Mouse (Mus musculus): Measurements from ENCODE around the gene Mrpl38.

The Mrpl38 gene

DNA sequence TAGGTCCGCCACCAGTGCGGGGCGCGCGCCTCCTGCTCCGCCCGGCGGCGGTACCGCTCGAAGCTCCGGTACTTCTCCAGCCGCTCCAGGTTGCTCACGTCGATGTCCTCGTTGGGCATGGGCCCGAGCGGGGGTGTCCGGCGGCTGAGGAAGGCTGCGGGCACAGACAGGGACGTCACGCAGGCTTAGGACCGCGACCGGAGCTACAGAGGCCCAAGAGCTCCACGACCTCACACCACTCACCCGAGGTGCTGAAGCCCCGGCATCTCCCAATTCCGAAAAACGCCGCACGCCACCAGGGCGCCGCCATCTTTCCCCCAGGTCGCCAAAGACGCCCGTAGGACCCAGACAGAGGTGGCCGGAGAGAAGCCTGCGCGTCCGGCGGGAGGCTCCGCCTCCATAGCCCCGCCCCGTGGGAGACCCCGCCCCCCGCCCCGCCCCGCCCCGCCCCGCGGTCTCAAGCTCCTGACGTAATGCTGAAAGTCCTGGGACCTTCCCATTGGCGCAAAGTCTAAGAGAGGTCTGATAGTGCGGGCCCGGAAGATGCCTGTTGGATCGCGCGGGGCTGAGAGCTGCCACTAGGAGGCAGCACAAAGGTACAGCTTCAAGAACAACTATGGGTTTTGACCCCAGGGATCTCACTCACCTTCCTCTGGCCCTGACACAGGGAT, at the start of gene Mrpl38:
Mrpl38 (minus strand) TSS at position 401 of the 671 bp plus-strand sequence.
- in situ Hi-C loops (cut with MboI, MseI), result no loop called here

DNA sequence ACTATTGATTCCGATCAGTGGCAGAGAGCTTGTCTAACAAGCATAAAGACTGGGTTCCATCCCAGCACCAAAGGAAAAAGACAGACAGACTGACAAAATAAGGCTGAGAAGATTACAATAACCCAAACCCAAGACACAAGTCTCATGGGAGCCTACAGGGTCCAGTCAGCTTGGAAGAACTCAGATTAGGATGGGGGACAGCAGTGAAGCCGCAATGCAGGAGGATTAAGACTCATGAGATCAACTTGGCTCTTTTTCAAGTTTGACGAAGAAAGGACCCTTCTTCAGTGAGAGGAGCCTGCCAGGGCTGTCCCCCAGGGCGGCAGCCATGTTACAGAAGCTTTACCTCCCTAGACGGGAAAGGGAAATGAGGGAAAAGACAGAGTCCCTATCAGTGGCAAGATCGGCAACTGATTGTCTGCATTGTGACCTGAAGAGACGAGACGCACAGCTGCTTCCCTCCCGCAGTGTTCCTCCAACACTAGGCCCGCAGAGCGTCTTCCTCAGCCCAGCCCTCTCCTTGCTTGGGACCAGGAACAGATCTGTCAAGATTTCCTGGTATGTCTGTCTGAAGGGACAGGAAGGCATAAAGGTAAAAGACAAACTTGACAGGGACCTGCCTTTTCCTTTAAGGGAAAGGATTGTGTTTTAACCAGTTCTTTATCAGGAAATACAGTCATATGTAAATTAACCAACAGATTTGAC, 48.7 kb upstream of the Mrpl38 start:
- in situ Hi-C loops (cut with MboI, MseI), result no loop called here

DNA sequence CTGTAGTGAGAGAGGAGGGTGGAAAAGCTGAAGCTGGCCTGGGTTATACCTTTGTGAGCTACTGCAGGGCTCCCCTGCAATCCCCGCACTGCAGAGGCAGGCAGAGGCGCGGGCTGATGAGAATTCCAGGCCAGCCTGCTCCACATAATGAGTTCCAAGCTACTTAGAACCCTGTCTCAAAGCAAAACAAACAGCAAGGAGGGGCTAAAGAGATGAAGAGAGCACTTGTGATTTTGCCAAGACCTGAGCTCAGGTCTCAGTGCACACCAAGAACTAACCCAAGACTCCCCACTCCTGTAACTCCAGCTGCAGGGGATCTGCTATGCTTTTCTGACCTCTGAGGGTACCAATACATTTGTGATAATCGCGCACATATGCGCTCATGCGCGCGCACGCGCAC, 47.7 kb upstream of the Mrpl38 start:
- in situ Hi-C loops (cut with MboI, MseI), result no loop called here

DNA sequence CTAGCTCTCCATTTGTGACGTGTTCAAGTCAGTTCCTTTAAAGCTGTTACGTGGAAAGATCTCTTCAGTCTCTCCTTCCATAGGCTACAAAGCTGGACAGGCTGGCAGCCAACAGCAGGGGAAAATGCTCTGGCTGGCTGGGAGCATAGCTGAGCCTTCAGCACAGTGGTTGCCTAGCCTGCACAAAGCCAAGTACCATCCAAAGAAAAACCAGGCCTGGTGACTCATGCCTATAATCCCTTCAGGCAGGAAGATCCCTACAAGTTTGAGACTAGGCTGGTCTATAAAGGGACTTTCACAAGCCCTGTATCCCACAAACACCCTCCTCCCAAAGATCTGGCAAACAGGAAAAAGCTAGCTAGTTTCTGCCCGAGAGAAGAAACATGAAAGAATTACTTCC, 47.2 kb upstream of the Mrpl38 start:
- in situ Hi-C loops (cut with MboI, MseI), result no loop called here

DNA sequence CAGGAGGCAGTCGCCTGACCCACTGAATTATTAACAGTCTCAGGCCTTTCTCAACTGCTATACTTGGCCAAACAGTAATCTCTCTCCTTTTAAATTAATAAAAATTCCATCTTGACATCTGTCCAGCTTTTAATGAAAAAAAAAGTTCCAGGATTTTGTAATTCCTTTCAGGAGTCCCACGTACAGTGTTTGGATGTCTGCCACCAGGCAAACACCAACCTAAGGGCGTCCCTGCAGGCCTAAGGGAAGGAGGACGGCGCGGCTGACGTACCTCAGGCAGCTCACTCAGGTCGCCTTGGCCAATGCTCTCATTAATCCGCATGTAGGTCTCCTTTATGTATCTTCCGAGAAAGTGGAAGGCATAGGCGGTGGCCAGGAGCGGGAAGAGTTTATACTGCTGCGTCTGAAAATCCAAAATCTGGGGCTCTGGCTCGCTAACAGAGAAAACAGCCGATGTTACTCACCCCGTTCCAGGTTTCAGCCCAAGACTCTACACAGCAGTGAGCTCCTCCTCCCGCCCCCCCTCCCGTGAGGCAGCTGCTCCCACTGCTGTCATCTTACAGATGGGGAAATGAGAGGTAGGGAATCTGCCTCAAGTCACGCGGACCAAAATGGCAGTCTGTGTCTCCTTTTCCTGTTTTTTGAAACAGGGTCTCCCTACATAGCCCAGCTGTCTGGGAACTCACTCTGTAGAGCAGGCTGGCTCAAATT, 39.9 kb upstream of the Mrpl38 start:
- in situ Hi-C loops (cut with MboI, MseI), result no loop called here

DNA sequence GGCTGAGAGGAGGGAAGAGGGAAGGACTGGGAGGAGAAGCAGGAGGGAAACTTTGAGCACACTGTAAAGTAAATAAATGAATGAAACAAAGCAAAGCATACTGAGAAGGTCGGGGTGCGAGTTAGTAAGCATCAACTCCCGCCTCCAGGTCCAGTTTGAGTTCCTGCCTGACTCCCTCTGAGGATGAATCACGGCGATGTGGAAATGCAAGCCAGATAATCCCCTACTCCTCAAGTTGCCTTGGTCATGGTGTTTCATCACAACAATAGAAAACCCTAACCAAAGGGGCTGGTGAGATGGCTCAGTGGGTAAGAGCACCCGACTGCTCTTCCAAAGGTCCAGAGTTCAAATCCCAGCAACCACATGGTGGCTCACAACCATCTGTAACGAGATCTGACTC, 37.3 kb upstream of the Mrpl38 start:
- in situ Hi-C loops (cut with MboI, MseI), result no loop called here

DNA sequence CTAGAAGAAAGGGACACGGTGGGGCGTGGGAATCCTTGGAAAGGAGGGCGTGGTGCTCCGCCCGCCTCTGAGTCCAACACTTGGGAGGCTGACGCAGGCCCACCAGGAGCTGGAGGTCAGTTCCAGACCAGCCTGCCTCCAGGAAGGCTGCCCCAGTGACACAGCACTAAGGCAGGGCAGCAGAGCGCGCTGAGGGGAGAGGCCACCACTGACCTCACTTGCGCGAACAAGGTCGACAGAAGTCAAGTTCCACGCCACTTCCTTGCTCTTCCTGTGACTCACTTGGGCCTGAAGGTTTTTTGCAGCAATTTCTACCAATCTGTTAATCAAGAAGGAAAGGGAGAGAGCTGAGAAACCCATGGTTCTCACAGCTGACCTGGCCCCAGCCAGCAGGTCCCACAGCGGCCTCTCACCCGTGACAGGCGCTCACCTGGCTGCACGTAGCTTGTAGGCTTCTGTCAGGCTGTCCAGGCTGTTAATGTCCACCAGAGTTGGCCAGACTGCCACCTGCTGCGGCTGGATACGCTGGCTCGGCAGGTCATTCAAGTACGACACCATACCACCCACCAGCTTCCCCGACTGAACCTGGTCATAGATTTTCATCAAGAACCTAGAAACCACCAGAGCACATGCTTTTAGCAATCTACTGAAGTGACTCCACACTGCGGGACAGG, 36.2 kb upstream of the Mrpl38 start:
- in situ Hi-C loops (cut with MboI, MseI), result no loop called here

DNA sequence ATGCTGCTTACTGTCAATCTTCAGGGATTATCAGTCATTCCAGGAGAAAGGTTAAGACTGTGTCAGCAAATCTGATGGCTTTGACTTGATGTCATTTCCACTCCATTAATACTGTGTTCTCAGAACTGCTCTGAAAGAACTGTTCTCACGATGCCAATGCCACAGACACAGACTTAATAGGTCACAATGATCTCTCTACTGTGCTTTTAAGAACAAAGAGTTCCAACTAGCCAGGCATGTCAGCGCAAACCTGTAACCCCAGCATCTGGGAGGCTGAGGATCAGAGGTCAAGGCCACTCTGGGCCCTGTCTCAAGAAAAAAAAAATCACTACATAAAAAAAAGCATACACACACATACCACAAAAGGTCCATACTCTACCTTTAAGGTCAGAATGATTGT, 33.3 kb upstream of the Mrpl38 start:
- in situ Hi-C loops (cut with MboI, MseI), result no loop called here

DNA sequence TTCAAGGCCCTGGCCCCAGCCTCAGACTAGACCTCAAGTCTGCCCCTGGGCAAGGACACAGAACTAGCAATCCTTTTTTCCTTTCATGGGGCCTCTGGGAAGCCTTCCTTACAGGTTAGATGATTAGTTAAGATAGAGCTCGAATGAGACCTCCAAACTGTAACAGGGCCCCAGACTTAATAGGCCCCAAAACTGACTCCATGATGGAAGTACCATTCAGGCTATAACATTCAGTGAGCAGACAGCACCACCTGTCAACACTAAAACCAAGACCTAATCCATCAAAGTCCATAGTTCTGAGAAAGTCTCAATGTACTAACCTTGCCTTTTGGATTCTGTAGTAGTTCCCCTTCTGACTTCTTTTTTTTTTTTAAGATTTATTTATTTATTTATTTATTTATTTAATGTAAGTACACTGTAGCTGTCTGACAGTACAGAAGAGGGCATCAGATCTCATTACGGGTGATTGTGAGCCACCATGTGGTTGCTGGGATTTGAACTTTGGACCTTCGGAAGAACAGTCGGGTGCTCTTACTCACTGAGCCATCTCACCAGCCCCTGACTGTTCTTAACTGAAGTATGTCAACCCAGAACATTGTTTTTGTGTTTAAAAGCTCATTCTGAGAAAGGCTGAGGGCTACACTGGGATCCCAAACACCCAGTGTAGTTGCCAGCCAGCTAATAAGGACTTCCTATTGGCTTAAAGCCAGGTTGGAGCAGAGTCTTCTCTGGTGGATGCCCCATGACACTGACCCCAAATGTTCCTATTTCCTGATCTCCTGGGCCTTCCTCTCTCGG, 31.5 kb upstream of the Mrpl38 start:
- in situ Hi-C loops (cut with MboI, MseI), result no loop called here

DNA sequence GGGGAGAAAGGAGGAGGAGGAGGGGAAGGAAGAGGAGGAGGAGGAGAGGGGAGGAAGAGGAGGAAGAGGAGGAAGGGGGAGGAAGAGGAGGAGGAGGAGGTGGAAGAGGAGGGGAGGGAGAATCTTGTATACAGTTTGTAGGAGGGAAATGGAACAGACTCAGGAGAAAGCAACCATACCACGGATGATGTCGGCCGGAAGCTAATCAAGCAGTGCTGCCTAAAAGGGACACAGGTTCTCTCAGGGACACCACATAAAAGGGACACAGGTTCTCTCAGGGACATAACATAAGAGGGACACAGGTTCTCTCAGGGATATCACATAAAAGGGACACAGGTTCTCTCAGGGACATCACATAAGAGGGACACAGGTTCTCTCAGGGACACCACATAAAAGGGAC, 30.5 kb upstream of the Mrpl38 start:
- in situ Hi-C loops (cut with MboI, MseI), result no loop called here

DNA sequence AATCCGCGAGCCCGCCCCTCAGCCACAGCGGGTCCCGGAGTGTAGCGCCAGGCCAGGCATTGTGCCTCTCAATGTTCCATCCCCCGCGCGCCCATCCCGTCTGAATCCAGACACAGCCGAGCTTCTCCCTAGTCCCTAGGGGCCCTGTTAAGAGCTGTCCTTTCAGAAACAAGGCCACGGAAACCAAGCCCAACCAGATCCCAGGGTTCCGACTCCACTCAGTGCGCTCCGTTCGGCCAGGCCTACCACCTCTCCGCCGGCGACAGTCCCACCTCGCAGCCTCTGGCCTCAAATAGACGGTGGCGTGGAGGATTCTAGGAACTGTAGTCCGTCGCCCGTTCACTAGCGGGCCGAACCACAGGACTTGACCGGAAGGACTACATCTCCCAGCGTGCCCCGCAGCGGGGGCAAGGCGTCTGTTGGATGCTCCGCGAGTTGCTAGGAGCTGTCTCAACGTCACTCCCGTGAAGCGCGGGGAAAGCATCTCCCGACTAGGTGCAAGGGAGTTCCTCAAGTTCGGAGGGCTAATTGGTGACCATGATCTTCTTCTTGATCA, 29.3 kb upstream of the Mrpl38 start, which contains the start of gene Fbf1:
Fbf1 (minus strand) TSS at position 283 of the 556 bp plus-strand sequence.
- in situ Hi-C loops (cut with MboI, MseI), result no loop called here

DNA sequence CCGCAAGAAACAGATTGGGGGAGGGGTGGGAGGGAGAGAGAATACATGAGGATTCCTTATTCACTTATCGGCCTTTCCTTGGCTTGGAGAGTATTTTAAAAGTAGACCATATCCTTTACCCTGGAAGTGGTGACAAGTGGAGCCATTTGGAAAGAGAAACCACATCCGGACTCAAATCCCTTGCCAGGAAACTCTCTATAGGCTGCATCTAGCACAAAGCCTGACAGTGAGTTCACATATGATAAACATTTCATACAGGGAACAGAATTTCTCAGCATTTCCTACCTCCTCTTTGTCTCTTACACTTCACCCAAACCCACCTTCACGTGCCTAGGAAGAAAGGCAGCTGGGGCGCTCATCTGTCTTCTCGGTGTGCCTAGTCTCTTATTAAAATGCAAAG, 28.6 kb upstream of the Mrpl38 start:
- in situ Hi-C loops (cut with MboI, MseI), result no loop called here

DNA sequence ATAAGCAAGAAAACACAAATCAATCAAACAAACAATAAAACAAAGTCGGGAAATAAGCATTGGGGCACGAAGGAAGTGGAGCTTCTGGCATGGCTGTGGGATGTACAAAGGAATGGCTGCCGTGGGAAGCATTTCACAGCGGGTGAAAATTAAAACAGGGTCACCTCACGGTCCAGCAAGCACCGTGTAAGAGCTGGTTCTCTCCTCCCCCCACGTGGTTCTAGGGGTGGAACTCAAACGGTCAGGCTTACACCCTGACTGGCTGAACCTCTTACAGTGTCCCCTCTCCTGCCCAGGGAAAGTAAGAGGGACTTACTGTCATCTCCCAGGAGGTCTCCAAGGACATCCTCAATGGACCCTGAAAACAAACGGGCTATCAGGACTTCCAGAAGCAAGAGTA, 24.3 kb upstream of the Mrpl38 start:
- in situ Hi-C loops (cut with MboI, MseI), result no loop called here

DNA sequence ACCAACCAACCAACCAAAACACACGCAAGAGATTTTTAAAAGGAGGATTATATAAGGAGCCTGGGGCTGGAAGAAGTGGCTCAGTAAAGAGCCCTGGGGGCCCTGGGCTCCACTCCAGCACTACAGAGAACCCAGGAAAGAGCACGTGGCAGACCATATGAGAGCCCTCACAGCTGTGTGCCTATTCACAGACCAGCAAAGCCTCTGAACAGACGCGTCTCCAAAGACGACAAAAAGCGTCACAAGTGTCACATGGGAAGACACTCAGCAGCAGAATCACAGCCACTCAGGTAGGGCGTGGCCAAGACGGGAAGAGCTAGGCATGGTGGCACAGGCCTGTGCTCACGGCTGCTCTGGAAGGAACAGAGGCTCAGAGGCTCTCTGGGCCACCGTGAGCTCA, 23.5 kb upstream of the Mrpl38 start:
- in situ Hi-C loops (cut with MboI, MseI), result no loop called here

DNA sequence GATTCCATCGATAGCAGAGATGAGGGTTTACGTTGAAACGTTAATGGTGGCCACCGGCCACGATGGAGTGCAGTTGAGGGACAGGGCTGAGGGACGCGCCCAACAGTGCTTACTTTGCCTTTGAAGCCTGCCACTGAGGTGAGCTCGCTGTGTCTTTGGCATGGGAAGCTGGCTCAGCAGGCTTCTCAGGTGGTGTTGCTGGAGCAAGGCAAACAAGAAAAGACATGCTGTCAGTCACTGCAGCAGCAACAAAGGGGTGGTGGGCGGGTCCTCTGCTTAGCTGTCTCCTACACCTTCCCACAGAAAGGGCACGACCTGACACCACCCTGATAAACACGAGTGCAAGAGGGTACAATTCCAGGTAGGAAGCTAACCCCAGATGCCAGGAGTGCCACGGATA, 22.6 kb upstream of the Mrpl38 start:
- in situ Hi-C loops (cut with MboI, MseI), result no loop called here

DNA sequence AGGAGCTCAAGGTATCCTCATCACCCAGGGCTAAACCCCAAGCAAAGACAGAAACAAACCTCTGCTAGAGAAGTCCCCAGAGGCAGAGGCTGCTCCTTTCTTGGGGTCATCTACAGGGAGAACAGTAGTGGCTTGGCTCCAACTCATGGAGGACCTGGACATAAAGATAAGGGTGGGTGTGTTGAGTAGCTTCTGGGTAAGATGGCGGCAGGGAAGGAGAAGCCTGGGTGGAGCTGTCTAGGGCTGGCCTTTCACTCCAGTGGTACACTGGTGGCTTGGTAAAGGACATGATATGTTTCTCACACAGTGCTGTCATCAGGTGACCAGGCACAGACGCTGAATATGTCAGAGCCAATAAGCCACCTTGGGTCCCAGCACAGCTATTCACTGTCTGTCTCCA, 12.3 kb upstream of the Mrpl38 start:
- in situ Hi-C loops (cut with MboI, MseI), result no loop called here

DNA sequence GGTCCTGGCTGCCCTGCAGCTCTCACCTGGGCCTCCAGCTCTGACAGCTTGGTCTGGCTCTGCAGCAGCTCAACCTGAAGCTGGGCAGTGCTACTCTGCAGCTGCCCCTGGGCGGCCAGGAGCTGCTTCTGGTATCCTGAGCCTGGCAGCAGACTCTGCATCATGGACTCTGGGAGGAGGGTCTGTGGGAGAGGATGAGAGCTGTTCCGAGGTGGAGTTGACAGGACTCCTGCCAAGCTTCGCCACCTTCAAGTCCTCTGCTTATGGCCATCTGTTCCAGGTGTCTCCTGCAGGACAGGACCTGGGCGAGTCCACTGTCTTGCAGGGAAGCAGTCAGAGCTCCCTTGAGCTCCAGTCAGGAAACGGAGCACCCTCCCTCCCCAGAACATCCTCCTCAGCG, 10.7 kb upstream of the Mrpl38 start:
- in situ Hi-C loops (cut with MboI, MseI), result loop anchor here (10.0 kb wide), 1 partner anchor 305 kb away; no protein-coding TSS in a partner anchor

DNA sequence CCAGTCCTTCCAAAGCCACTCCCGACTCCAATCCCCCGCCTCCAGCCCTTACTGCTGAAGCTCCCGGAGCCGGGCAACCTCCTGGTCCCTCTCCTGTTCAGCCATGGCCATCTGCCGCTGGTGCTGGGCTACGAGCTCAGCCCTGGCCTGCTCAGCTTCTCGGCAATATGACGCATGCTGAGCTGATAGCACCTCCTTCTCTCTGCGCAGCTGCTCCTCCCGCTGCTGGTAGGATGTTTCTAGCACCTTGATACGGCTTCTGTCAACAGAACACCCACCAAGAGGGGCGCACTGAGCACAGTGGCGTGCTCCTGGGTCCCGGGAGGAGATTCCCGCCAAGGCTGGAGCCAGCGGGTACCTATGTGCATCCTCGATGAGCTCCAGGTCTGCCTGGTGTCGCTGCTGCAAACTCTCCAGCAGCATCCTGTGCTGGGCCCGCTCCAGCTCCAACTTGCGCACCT, 10.1 kb upstream of the Mrpl38 start:
- in situ Hi-C loops (cut with MboI, MseI), result loop anchor here (10.0 kb wide), 1 partner anchor 306 kb away; no protein-coding TSS in a partner anchor

DNA sequence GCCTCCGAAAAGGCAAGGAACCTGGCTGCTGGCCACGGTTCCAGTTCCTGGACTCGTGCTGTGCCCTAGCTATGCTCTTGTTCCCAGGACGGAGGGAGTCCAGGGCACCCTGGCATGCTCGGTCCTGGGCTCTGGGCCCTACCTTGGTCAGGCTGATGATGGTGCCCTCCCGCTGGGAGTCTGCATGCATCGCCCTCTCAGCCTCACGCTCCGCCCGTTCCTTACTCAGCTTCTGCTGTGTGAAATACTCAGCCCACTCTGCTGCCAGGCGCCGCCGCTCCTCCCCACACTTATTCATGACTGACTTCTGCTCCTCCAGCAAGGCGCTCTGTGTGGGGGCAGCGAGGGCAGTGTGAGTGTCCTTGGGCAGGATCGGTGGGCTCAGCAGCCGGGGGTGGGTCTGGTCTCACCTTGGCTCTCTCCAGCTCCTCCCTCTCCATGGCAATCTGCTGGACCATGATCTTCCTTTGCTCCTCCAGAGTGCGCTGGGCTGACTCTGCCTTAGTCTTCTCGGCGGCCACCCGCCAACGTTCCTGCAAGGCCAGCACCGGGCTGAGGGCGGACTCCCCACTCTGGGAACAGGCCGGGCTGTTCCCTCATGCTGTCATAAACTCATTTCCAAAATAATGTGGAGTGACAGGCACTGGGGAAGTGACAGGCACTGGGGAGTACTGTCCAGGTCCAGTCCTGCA, 7.8 kb upstream of the Mrpl38 start:
- in situ Hi-C loops (cut with MboI, MseI), result loop anchor here (10.0 kb wide), 1 partner anchor 308 kb away; no protein-coding TSS in a partner anchor

Measured in T-helper 2 cell (primary cell).